Mouse (Mus musculus) 3134 (cell line): ENCODE results near the gene Kdelc1.

ENCODE experiments used
- DNase-seq: peaks from one replicate; pipeline ENCODE4 v3.0.0-alpha.2; 2011; ENCODE audit warnings: low spot score; ENCODE audit not compliant: insufficient read length; ENCODE audit errors: extremely low read depth

Kdelc1 gene

GRCm38 (mm10) chr1:44118239-44119054 is at the start of gene Kdelc1, which contains the start of gene Bivm:
Kdelc1 (minus strand) TSS chr1:44118808.
Bivm (plus strand) TSS chr1:44118957.
- peak; percentile 84 for DNase-seq

- no peak for DNase-seq
These were observed 49.3 kb upstream of the Kdelc1 start for GRCm38 (mm10) chr1:44167859-44168383.

GRCm38 (mm10) chr1:44162389-44162788 is 43.8 kb upstream of the Kdelc1 start:
- DNase-seq = no peak

DNA sequence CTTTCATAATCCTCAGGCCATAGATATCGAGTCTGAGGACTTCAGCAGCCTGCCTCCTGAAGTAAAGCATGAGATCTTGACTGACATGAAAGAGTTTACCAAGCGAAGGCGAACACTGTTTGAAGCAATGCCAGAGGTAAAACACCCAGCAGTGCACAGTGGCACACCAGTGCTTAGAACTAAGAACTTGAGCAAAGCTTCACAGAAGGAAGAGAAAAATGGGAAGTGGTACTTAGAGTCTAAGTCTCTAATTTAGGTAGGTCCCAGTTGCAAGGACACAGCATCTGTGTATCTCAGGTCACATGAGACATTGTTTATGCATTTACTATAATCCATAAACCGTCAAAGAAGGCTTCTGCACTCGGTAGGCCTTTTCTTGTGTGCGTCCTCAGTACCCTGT is 43.2 kb upstream of the Kdelc1 start:
- no peak for DNase-seq

DNA sequence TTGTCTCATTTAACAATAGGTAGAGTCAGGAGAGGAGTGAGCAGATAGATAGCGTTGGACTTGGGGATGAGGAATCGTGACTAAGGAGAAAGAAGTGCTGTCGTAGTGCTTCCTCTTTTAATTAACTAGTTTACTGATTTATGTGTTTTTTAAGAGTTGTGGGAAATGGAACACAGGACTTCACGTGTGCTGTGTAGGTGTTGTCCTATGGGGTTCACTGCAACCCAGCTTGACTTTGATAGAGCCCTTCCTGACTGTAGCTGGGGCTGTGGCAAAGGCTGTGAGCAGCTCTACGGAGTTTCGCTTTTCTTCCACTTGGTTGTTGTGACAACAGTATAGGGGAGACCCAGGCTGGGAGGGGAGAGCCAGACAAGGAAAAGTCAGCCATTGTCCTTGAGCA is 39.7 kb upstream of the Kdelc1 start:
- no peak for DNase-seq

GRCm38 (mm10) chr1:44155287-44155686 is 36.7 kb upstream of the Kdelc1 start:
- no peak for DNase-seq

DNA sequence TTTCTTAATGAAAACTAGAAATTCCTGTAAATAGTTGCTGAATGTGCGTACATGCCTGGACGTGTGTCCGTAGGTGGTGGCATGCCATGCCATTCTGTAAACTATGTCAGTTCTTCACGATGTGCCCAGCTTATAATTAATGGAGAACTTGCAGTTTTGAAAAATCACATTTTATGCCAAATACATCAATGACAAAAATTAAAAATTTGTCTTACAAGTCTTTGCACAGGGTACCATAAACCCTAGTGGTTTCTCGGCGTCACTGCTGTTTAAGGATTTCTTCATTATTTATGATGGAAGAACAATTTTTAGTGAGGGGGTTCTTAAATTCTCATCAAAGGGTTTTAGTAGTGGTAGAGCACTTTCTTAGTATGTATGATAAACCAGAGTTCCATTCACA is 30.1 kb upstream of the Kdelc1 start:
- no peak for DNase-seq

DNA sequence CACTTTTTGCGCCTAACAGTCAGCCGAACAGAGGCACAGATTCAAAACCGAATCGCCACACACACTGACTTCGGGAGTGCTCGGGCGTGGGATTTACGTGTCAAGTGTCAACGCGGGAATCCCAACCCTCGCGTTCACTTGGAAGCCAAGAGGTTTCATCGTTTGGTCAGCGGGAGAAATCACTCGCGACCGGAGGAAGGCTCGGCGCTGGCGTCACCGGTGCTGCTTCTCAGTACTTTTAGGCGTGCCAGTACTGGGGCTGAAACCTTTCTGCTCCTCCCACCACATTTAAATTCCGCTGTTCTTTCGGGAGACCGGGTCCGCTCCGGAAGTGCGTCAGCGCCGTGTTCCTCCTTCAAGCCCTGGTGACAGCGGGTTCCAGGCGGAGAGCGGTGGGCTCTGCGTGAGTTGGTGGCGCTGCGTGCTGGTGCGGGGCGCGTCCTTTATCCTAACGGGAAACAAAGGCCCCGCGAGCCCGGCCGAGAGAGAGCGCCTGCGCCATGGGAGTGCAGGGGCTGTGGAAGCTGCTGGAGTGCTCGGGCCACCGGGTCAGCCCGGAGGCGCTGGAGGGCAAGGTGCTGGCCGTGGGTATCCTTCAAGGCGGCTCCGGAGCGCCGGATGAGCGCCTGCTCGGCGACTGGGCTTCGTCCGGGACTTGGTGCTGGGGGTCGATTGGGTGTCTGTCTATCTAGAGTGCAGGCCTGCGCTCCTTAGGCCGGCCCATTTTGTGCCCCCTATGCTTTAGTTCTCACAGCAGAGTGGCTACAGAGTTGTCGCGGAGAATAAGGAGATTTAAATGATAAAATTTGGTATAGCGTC is 29.2 kb upstream of the Kdelc1 start, which contains the start of gene Ercc5:
Ercc5 (plus strand) TSS at position 182 of the 819 bp plus-strand sequence.
- DNase-seq = peak; percentile 95

DNA sequence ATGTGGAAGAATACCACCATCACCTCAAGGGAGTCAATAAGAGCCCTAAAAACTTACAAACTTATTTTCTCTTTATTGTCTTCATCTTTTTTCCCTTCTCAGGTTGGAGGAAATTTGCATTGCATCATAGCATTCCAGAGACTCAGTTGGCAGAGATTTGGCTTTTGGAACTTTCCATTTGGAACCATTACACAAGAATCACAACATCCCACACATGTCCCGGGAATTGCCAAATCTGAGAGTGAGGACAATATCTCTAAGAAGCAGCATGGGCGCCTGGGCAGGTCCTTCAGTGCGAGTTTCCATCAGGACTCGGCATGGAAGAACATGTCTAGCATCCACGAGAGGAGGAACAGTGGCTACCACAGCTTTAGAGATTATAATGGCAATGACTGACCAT is 24.1 kb upstream of the Kdelc1 start:
- DNase-seq = no peak

DNA sequence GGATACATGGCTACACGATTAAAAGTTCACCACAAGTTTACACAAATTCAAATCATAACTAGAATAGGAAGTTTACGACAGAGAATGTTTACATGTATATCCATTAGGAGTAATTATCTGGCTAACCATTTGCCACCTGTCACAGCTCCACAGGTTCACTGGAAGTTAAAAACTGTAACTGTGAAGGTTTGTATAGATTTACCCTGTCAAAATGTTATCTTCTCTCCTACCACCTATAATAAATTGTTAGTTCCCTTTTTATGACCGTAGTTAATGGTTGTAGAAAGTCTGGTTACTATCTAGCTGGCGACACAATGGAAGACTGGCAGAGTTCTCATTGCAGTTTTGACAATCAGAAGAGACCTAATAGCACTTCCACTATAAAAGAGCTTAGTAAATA is 21.6 kb upstream of the Kdelc1 start:
- no peak for DNase-seq

GRCm38 (mm10) chr1:44129929-44130581 is 11.4 kb upstream of the Kdelc1 start:
- DNase-seq = no peak

DNA sequence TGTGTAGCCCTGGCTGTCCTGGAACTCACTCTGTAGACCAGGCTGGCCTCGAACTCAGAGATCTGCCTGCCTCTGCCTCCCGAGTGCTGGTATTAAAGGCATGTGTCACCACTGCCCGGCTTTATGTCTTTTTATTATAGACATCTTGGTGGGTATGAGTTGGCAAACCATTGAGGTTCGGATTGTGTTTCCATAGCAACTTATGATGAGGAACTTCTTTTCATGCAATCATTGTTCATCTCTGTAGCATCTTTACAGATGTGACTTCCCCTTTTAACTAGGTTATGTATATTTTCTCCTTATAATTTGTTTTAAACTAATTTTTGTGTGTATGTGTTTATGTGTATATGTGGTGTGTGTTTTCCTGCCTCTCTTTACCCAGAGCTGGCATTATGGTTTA is 7.0 kb upstream of the Kdelc1 start:
- DNase-seq = no peak

DNA sequence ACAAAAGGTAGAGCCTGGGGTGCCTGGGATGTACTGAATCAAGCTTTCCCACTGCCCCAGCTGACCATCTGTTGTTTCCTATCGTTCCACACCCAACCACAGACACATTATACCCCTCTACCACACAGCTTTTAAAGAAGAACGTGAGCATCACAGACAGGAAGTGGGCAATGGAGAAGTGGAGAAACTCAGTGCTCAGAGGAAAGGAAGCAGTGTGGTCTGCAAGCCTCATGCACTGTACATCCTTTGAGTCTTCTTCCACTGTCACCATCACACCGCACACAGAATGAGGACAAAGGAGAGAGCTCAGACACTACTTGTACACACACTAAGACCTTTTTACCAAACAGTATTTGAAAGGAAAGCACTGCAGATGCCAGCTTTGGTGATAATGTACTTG is 3.6 kb upstream of the Kdelc1 start:
- DNase-seq = no peak

- DNase-seq = no peak
These were observed 1.4 kb upstream of the Kdelc1 start for GRCm38 (mm10) chr1:44120074-44120406.

GRCm38 (mm10) chr1:44119201-44120073 is 829 bp upstream of the Kdelc1 start:
- DNase-seq = peak; percentile 89

GRCm38 (mm10) chr1:44117571-44117970 is 1.0 kb downstream of the Kdelc1 start:
- DNase-seq = no peak

DNA sequence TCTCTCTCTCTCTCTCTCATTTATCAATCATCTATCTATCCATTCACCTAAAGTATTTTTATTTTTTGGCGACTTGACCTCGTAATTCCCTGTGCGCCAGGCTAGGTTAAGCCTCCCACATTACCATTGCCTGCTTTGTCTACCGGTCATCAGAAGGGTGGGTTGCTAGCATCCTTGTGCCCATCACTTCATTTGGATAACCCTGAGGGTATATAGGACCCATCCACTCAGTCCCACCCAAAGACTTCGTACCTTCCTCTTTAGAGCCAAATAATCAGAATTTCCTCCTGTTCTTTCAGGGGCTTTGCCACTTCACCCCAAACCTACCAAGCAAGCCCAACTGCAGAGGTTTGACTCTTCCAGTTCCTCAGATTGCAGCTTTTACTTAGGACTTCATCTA is 15.7 kb downstream of the Kdelc1 start:
- no peak for DNase-seq

- DNase-seq = peak; percentile 99
These were observed 16.3 kb downstream of the Kdelc1 start, which contains the start of gene Tex30 for GRCm38 (mm10) chr1:44102259-44102717. Tex30 (minus strand) TSS chr1:44102441.

GRCm38 (mm10) chr1:44101448-44102225 is 17.0 kb downstream of the Kdelc1 start:
- no peak for DNase-seq
